Mouse (Mus musculus): ENCODE results near the gene Rnf128. TPM values are rescaled to one million over a fixed set of nuclear protein-coding genes. Genes with fewer than 3 reads are reported as not detected.
"Not testable (repeated sequence)": the region's sequence is repeated elsewhere in the genome, so short reads cannot be mapped to it uniquely, and the experiment has no call there.

The Rnf128 gene
- 10 to 100 TPM; 13.4 to 15.3 TPM for total RNA-seq (2021)
- long read RNA-seq, experiment 1, transcript Rnf128-201 (7 exons, 2,750 nt): major isoform, 29 of 30 reads
- long read RNA-seq, experiment 1, partial matches to known transcripts: 0 of 30 reads
- long read RNA-seq, experiment 1, other reads (novel, unspliced or antisense): 1 of 30 reads
- long read RNA-seq, experiment 2, transcript Rnf128-201 (7 exons, 2,750 nt): major isoform, 19 of 21 reads
- long read RNA-seq, experiment 2, partial matches to known transcripts: 0 of 21 reads
- long read RNA-seq, experiment 2, other reads (novel, unspliced or antisense): 2 of 21 reads

- no peak for DNase-seq (ENCODE audit: low spot score in 2 of 2)
Measured at GRCm38 (mm10) chrX:139562925-139563461, at the start of gene Rnf128. TSS of gene Rnf128 (plus strand) at chrX:139563316.

DNA sequence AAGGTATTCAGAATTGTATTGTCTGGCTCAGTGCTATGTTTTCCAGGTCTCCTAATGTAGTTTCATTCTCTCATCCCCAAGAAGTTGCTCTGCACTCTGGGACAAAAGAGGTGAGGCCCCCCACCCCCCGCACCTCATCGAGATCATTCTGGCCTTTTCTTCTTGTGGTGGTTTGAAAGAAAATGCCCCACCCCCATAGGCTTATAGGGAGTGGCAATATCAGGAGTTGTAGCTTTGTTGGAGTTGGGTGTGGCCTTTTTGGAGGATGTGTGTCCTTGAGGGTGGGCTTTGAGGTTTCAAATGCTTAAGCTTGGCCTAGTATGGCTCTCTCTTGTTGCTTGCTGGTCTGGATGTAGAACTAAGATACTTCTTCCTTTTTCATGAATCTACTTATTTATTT is 47.0 kb upstream of the Rnf128 start:
- no peak for DNase-seq (ENCODE audit: low spot score in 2 of 2)

GRCm38 (mm10) chrX:139519251-139519650 is 43.9 kb upstream of the Rnf128 start:
- no peak for DNase-seq (ENCODE audit: low spot score in 2 of 2)

GRCm38 (mm10) chrX:139524303-139525091 is 38.6 kb upstream of the Rnf128 start:
- DNase-seq (ENCODE audit: low spot score in 2 of 2): no peak

GRCm38 (mm10) chrX:139525724-139526123 is 37.4 kb upstream of the Rnf128 start:
- no peak for DNase-seq (ENCODE audit: low spot score in 2 of 2)

- no peak for DNase-seq (ENCODE audit: low spot score in 2 of 2)
Measured at GRCm38 (mm10) chrX:139526984-139527383, 36.1 kb upstream of the Rnf128 start.

GRCm38 (mm10) chrX:139529678-139530077 is 33.4 kb upstream of the Rnf128 start:
- no peak for DNase-seq (ENCODE audit: low spot score in 2 of 2)

DNA sequence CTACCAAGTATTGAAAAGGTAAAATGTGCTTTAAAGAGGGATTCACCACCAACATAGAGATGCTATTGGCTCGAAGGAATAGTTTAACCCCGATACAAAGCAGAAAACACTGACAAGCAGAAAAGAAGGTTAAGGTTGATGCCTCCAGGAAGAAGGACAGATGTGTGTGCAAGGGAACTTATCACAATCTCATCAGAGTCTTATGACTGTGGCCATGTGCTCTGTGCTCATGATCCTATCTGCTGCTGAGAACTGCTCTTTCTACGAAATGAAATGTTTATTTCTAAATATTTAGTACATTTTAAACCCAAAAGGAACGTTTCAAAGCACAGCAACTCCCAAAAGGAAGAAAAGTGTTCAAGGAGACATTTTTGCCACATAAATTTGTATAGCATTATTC is 30.8 kb upstream of the Rnf128 start:
- no peak for DNase-seq (ENCODE audit: low spot score in 2 of 2)

DNA sequence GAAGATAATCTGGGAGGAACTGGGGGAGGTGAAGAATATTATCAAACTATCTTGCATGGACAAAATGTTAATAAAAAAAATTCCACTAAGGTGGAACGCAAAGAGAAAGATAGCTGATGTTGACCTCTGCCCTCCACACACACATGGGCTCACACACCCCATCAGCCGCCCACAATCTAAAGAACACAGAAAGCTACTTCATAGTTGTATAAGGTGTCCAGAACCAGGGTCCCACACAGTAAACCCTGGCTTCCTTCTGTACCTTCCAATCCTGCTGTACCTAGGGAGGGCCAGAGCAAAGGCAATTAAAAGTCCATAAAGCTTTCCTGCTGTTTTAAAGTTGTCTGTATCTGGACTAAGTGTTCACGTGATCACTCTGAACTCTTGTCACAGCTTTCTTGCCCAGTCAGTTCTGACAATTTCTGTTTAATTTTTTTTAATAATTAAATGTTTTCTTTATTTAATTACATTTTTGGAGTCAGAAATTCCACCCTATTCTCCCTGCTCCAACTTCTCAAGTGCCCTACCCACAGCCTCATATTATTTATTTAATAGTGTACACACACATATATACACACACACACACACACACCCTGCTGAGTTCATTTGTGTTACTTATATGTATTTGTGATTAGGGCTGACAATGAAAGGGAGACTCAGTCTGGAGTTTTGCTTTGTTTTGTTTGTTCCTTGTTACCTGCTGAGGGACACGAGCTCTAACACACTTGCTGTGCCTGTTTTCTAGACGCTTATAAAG is 25.3 kb upstream of the Rnf128 start:
- DNase-seq (ENCODE audit: low spot score in 2 of 2): no peak

- DNase-seq (ENCODE audit: low spot score in 2 of 2): no peak
Measured at GRCm38 (mm10) chrX:139543726-139544125, 19.4 kb upstream of the Rnf128 start.

- DNase-seq (ENCODE audit: low spot score in 2 of 2): no peak
Measured at GRCm38 (mm10) chrX:139550456-139550855, 12.7 kb upstream of the Rnf128 start.

GRCm38 (mm10) chrX:139552090-139552489 is 11.0 kb upstream of the Rnf128 start:
- no peak for DNase-seq (ENCODE audit: low spot score in 2 of 2)

- DNase-seq (ENCODE audit: low spot score in 2 of 2): no peak
Measured at GRCm38 (mm10) chrX:139562255-139562924, 726 bp upstream of the Rnf128 start.

GRCm38 (mm10) chrX:139570054-139570453 is 6.9 kb downstream of the Rnf128 start:
- no peak for DNase-seq (ENCODE audit: low spot score in 2 of 2)

DNA sequence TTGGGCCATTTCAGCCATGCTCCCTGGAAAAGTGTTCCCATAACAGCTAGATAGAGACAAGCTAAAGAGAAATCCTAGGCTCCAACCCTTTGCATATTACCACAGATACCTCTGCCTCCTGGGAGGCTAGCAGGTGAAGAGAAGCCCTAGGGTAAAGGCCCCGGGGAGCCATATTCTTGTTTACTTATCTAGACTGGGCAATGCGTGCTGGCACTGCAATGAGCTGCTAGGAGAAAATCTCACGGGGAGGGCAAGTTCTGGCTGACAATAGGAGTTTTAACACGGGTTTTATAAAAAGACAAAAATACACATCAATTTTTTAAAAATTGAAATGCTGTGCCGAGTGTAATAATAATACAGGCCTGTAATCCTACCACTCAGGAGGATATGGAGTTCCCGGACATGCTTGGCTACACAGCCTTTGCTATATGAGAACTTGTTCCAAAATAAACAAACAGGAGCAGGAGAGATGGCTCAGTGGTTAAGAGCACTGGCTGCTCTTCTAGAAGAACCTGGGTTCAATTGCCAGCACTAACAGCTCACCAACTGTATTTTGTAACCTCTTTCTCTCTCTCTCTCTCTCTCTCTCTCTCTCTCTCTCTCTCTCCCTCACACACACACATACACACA is 15.6 kb downstream of the Rnf128 start:
- DNase-seq (ENCODE audit: low spot score in 2 of 2): no peak

GRCm38 (mm10) chrX:139583616-139584015 is 20.5 kb downstream of the Rnf128 start:
- DNase-seq (ENCODE audit: low spot score in 2 of 2): no peak

DNA sequence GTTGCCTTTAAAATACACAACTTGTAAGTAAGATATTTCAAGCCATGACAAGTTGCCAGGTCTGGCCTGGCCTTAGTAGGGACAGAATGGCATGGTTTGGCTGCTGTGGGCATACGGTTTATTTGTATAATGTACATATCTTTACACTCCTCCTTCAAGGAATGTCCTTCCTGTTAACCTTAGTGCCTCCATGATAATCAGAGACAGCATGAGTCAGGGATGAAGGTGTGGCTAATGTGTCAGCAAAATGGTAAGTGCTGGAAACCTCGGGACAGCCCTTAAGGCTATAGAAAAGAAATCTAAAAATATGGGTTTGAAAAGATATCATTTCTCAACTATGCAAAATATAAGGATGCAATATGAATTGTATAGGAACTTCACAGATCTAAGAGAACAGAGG is 23.6 kb downstream of the Rnf128 start:
- not testable (repeated sequence) for DNase-seq (ENCODE audit: low spot score in 2 of 2)

DNA sequence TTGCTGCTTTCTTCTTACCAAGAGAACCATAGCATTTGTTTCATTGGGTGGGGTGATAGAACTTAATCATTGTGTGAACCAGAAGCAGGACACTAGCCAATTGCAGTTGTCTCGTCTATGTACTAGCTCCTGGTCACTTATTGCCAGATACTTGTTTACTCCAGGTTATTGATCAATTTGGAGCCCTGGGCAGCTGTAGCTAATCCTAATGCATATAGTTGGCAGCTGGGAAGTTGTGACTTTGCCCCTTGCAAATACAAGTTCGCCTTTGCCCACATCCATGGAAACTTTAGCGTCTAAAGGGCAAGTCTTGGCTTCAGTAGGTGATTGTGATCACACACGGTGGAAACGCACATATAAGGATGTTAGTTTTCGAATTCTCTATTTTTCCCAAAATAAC is 33.3 kb downstream of the Rnf128 start:
- DNase-seq (ENCODE audit: low spot score in 2 of 2): no peak

DNA sequence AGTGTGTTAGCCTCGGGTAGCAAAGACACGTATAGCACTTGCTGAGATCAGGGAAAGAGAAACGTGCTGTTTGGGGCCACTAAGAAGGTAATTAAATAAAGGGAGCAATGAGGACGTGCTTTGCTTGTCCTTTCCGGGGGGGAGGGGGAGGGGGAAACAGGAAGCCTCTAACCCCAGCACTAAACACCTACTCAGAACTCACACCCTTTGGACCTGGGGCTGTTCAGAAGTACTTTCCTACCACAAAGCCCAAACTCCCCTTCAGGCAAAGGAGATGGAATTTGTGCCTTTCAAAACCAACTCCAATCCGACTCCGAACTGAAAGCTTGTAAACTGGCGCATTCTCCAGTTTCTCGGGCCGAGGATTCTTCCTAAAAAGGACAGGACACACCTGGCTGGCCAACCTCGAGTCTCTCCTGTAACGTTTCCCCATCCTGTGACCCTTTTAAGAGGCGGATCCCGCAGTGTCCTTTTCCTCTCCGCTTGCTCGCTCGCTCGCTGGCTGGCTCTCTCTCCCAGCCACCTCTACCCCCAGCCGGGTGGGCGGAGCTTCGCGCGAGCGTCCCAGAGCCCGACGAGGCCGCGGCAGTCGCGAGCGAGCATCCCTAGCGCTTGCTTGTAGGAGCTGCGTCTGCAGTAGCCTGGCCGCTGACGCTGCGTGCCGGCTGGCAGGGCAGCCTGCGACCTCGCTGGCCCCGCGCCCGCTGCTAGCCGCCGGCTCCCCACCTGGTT is 47.1 kb downstream of the Rnf128 start:
- DNase-seq (ENCODE audit: low spot score in 2 of 2): peak; percentile 70 to 79

- peak in 1 of 2 experiments; percentile 3 for DNase-seq (ENCODE audit: low spot score in 2 of 2)
Measured at GRCm38 (mm10) chrX:139610765-139611300, 47.7 kb downstream of the Rnf128 start.
